Mouse (Mus musculus) heart, embryonic 13.5 days (tissue): ENCODE measurements around the gene Uck2. TPM values are rescaled to one million over a fixed set of nuclear protein-coding genes. Genes with fewer than 3 reads are reported as not detected.

Experiments used
- ATAC-seq: fragments of 200-750 bp; cut with Nextera tagmentation; 2 replicates; pipeline ENCODE4 v1.8.0; 2017; ENCODE audit warnings: moderate TSS enrichment; ENCODE audit not compliant: insufficient number of reproducible peaks, low FRiP score, low TSS enrichment; ENCODE audit errors: extremely low read depth
- H3K27ac ChIP-seq: fragments of 300-500 bp; sonication (generic); replicated peaks from 2 replicates; pipeline ENCODE4 v1.5.1; 2015; ENCODE audit warnings: moderate library complexity, mild to moderate bottlenecking, inconsistent platforms
- H3K27me3 ChIP-seq: fragments of 300-500 bp; sonication (generic); replicated peaks from 2 replicates; pipeline ENCODE4 v1.6.1; 2015; ENCODE audit warnings: mild to moderate bottlenecking, inconsistent platforms
- H3K36me3 ChIP-seq: fragments of 300-500 bp; sonication (generic); 2 replicates; pipeline ENCODE4 v1.6.1; 2015; ENCODE audit warnings: mild to moderate bottlenecking, inconsistent platforms
- H3K4me1 ChIP-seq: fragments of 300-500 bp; sonication (generic); 2 replicates; pipeline ENCODE4 v1.6.1; 2015; ENCODE audit warnings: inconsistent platforms
- H3K4me2 ChIP-seq: fragments of 300-500 bp; sonication (generic); 2 replicates; pipeline ENCODE4 v1.6.1; 2015; ENCODE audit warnings: inconsistent platforms, mild to moderate bottlenecking, moderate library complexity
- H3K4me3 ChIP-seq: fragments of 300-500 bp; sonication (generic); 2 replicates; pipeline ENCODE4 v1.5.1; 2015; ENCODE audit warnings: moderate library complexity, mild to moderate bottlenecking, inconsistent platforms
- H3K9ac ChIP-seq: fragments of 300-500 bp; sonication (generic); 2 replicates; pipeline ENCODE4 v1.6.1; 2015; ENCODE audit warnings: inconsistent platforms, mild to moderate bottlenecking, moderate library complexity
- H3K9me3 ChIP-seq: fragments of 300-500 bp; sonication (generic); 2 replicates; pipeline ENCODE4 v1.6.1; 2016; ENCODE audit warnings: inconsistent platforms
- WGBS: fragments of 180-500 bp; shearing (Covaris S2); methylation state at CpG from one replicate; pipeline ENCODE4 v1.1.7; 2015; ENCODE audit warnings: mixed read lengths; 5-methylcytosine and 5-hydroxymethylcytosine counted together
- microRNA-seq: library from miRNA; unstranded; fragments of <30 nt; microRNA quantifications from one replicate; pipeline ENCODE4, GENCODE M21; 2016
- polyA plus RNA-seq: library from polyadenylated mRNA; unstranded; fragments of >200 nt; fragmentation: Nextera tagmentation; extraction: Ambion mirVana; gene quantifications from 2 replicates; pipeline ENCODE4 v1.2.1, GENCODE M21; 2015

Gene Uck2
- polyA plus RNA-seq, 1 experiment from 2014 or later = 50.9 TPM

DNA sequence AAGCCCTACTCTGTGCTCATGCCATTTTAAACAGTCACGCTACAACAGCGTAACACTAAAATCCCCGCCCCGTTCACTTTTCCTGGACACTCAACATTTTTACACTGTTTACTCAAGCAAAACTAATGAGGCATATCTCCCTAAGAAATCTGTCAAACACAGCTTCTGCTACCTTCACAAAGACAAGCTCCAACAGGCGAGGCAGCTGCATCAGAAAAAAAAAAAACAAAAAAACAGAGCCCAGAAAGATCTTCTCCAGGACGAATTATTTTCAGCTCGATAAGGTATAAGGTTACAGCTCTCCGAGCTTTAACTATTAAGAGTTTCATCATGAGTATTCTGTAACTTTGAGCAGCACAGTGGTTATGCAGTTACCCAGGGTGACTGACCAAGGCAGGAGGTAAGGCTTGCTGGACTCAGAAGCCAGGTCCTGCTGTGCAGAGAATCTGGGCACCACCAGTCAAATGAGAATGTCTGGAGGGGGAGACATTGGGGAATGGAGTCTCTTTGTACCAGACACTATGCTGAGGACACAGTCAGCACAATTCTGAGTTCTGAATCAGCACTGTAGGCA, 79.9 kb downstream of the Uck2 start:
- Histone ChIP-seq H3K9me3 (no peaks in the 10 kb centered on the region), H3K4me3 (no peak overlapping the region), H3K27ac (no peak overlapping the region), H3K4me1 (no peaks in the 10 kb centered on the region), H3K27me3 (no peaks in the 10 kb centered on the region), H3K36me3 (no peaks in the 10 kb centered on the region), H3K4me2 (no peak overlapping the region), H3K9ac (no peak overlapping the region)
- ATAC-seq = no peak
- WGBS = 69% methylated on average over 8 of the region's 8 CpGs

DNA sequence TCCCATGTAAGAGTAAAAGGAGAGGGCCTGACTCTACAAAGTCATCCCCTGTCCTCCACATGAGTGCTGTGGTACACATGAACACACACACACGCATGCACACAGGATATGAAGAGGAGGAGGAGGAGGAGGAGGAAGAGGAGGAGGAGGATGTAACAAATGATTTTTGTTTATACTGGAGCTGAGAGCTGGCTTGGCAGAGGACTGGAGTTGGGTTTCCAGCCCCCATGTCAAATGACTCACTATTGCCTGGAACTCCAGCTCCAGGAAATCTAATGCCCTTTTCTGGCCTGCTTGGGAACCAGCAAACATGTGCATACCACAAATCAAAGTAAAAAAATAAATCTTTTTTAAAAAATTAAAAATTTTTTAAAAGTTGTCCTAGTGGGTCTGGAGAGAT, 80.7 kb downstream of the Uck2 start:
- no peaks in the 10 kb centered on the region for H3K4me1 ChIP-seq

DNA sequence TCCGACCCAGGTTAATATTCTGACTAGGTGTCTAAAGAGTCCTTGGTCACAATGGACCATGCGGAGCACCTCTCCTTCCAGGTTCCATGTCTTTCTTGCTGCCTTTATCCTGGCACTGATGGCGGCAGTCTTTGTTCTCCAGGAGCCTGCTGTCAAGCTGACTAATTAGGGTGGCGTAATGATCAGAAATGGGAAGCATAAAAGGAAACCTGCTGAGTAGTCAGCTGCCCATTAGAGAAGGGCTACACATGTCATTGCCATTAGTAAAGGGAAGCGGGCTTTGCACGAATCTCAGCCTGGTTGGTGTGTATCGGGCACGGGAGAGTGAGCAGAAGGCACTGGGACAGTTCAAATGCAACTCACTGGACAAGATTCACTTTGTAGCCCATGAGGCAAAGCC, 90.4 kb downstream of the Uck2 start:
- Histone ChIP-seq H3K9ac (no peak overlapping the region), H3K4me2 (no peak overlapping the region), H3K4me3 (no peak overlapping the region), H3K27ac (no peak overlapping the region), H3K36me3 (no peaks in the 10 kb centered on the region), H3K27me3 (no peaks in the 10 kb centered on the region; the same call in 1 of the 2 replicates), H3K4me1 (no peaks in the 10 kb centered on the region), H3K9me3 (no peaks in the 10 kb centered on the region)
- 79% methylated on average over 8 of the region's 8 CpGs for WGBS
- ATAC-seq = no peak

More for the DNA sequence above, 80.7 kb downstream of the Uck2 start:
- Histone ChIP-seq H3K9ac (no peak overlapping the region), H3K27me3 (no peaks in the 10 kb centered on the region), H3K9me3 (no peaks in the 10 kb centered on the region), H3K36me3 (no peaks in the 10 kb centered on the region), H3K27ac (no peak overlapping the region), H3K4me3 (no peak overlapping the region), H3K4me2 (no peak overlapping the region)
- 86% methylated on average over 1 of the region's 1 CpGs for WGBS
- no peak for ATAC-seq

GRCm38 (mm10) chr1:167187791-167188190, 97.3 kb downstream of the Uck2 start:
- no peaks in the 10 kb centered on the region; the same call in 1 of the 2 replicates for H3K27me3 ChIP-seq
- H3K4me2 ChIP-seq = no peak overlapping the region
- H3K4me1 ChIP-seq = no peaks in the 10 kb centered on the region
- no peaks in the 10 kb centered on the region for H3K36me3 ChIP-seq
- H3K27ac ChIP-seq = no peak overlapping the region
- no peak overlapping the region for H3K9ac ChIP-seq
- WGBS = 26% methylated on average over 5 of the region's 5 CpGs
- no peak for ATAC-seq
- H3K4me3 ChIP-seq = no peak overlapping the region
- no peaks in the 10 kb centered on the region for H3K9me3 ChIP-seq

- Histone ChIP-seq H3K27ac (no peak overlapping the region), H3K4me2 (no peak overlapping the region)
- WGBS = 25% methylated on average over 9 of the region's 9 CpGs
These were observed 103.1 kb downstream of the Uck2 start for GRCm38 (mm10) chr1:167181919-167182616.

More at GRCm38 (mm10) chr1:167181919-167182616, 103.1 kb downstream of the Uck2 start:
- Histone ChIP-seq H3K9me3 (no peaks in the 10 kb centered on the region), H3K4me1 (no peaks in the 10 kb centered on the region), H3K4me3 (no peak overlapping the region), H3K9ac (no peak overlapping the region), H3K36me3 (no peaks in the 10 kb centered on the region), H3K27me3 (no peaks in the 10 kb centered on the region)
- no peak for ATAC-seq

Small RNA genes lying within 50 kb of the gene (microRNA-seq; reads per million reads assigned to microRNA genes)
- gene Mir6347 = not detected

Other genes starting within 250 kb of the Uck2 start
- gene Tmco1, start 23.1 kb upstream of the Uck2 start, polyA plus RNA-seq = 69.9 and 81.9 TPM in 2 replicates
- gene Aldh9a1, start 64.7 kb upstream of the Uck2 start, polyA plus RNA-seq = 28.0 and 28.4 TPM in 2 replicates
- gene Mgst3, start 108.5 kb upstream of the Uck2 start, polyA plus RNA-seq = 120 and 145 TPM in 2 replicates
- 0.29 TPM in 2 replicates for gene Lrrc52, start 181.5 kb upstream of the Uck2 start, polyA plus RNA-seq